In genomic region chr12:74952661-74953060, GRCm38 (mm10) we compare ENCODE assay signal across 30 mouse cellular contexts.
A peak's percentile ranks its signal among the peaks of the same experiment; 100 is the strongest.
DNase-seq lines count a peak whose midpoint lies in the region; ATAC-seq and TF ChIP-seq lines count a peak whose summit lies in the region.
"Had no signal": no experiment of that assay in that cellular context is flagged by ENCODE, and none has a peak within 500 bp of the region (broad histone marks: within the 10 kb centered on the region; RNA-seq: fewer than 3 reads in every experiment).

No protein-coding gene starts in this region.

- no peak for TF ChIP-seq POLR2A in limb, embryonic 14.5 days (IDR thresholded peaks at IDR 0.05; ENCODE audit: borderline replicate concordance, extremely low read depth, insufficient read depth, insufficient read length)
- TF ChIP-seq POLR2A in thymus, adult 2 months (IDR thresholded peaks at IDR 0.05; ENCODE audit: control insufficient read depth, extremely low read depth, insufficient read depth, low read length, poor library complexity): no peak

- no peak overlapping the region for H3K4me3 ChIP-seq in embryonic facial prominence, embryonic 11.5 days (ENCODE audit: low read depth, low read length)
- H3K4me3 ChIP-seq in embryonic facial prominence, embryonic 10.5 days: no peak overlapping the region
- H3K4me3 ChIP-seq in limb, embryonic 14.5 days (replicated peaks; ENCODE audit: low read length): no peak overlapping the region
- no peak overlapping the region for H3K4me3 ChIP-seq in limb, embryonic 10.5 days
- H3K4me3 ChIP-seq in thymus, adult 2 months (ENCODE audit: control insufficient read depth, insufficient read depth, low read length): no peak overlapping the region
- H3K4me3 ChIP-seq: forebrain, embryonic 10.5 days; heart, embryonic 10.5 days; heart, embryonic 15.5 days; layer of hippocampus, adult 2 months; left cerebral cortex, adult 2 months; midbrain, embryonic 13.5 days; neural tube, embryonic 15.5 days had no signal

- intact Hi-C loops in gastrocnemius, postnatal 36 days (cut with DNase I): no loop called here

- no peak for TF ChIP-seq CTCF in Patski (IDR thresholded peaks at IDR 0.05)
- no peak for TF ChIP-seq CTCF in thymus, adult 2 months (IDR thresholded peaks at IDR 0.05; ENCODE audit: borderline replicate concordance, control insufficient read depth, extremely low read depth, insufficient read depth, low read length, poor library complexity)

- in situ Hi-C loops in Patski (cut with MboI; ENCODE audit: low pct_unique_long_range_greater_than_20kb): no loop called here

- no peak overlapping the region for H3K9ac ChIP-seq in embryonic facial prominence, embryonic 11.5 days (replicated peaks; ENCODE audit: low read length)
- no peak overlapping the region for H3K9ac ChIP-seq in limb, embryonic 14.5 days (ENCODE audit: low read depth, low read length, severe bottlenecking)
- H3K9ac ChIP-seq: forebrain, postnatal 0 days; heart, embryonic 15.5 days; liver, embryonic 14.5 days; midbrain, embryonic 13.5 days; neural tube, embryonic 15.5 days had no signal

- ATAC-seq in embryonic facial prominence, embryonic 11.5 days (replicated peaks; ENCODE audit: insufficient number of reproducible peaks, low FRiP score, low TSS enrichment, low read depth): no peak
- ATAC-seq in limb, embryonic 14.5 days (ENCODE audit: low FRiP score, low read depth): 0 out of 2 replicates have a peak, but pooled peaks have one; percentile 15
- peak; percentile 44 for ATAC-seq in Patski
- ATAC-seq: activated CD4-positive, CD25-positive, alpha-beta regulatory T cell, adult 4 months; forebrain, postnatal 0 days; intestine, embryonic 16.5 days; midbrain, embryonic 13.5 days had no signal

- H3K9me3 ChIP-seq in embryonic facial prominence, embryonic 11.5 days (replicated peaks; ENCODE audit: control insufficient read depth, low read length): no peaks in the 10 kb centered on the region
- H3K9me3 ChIP-seq in embryonic facial prominence, embryonic 10.5 days: no peaks in the 10 kb centered on the region
- no peaks in the 10 kb centered on the region for H3K9me3 ChIP-seq in limb, embryonic 14.5 days (ENCODE audit: control insufficient read depth, low read length)
- H3K9me3 ChIP-seq in limb, embryonic 10.5 days (replicated peaks): no peaks in the 10 kb centered on the region
- H3K9me3 ChIP-seq: forebrain, embryonic 10.5 days; heart, embryonic 10.5 days; heart, embryonic 15.5 days; midbrain, embryonic 13.5 days; neural tube, embryonic 15.5 days had no signal

- H3K27ac ChIP-seq in embryonic facial prominence, embryonic 11.5 days (replicated peaks; ENCODE audit: low read depth, low read length): no peak overlapping the region
- H3K27ac ChIP-seq in embryonic facial prominence, embryonic 10.5 days (replicated peaks): no peak overlapping the region
- H3K27ac ChIP-seq in limb, embryonic 14.5 days (replicated peaks; ENCODE audit: low read depth, low read length): no peak overlapping the region
- H3K27ac ChIP-seq in limb, embryonic 10.5 days: no peak overlapping the region
- H3K27ac ChIP-seq in thymus, adult 2 months (ENCODE audit: control insufficient read depth, insufficient read depth, low read length): no peak overlapping the region
- H3K27ac ChIP-seq: forebrain, embryonic 10.5 days; heart, embryonic 10.5 days; heart, embryonic 15.5 days; layer of hippocampus, adult 2 months; left cerebral cortex, adult 2 months; liver, embryonic 14.5 days; macrophage; midbrain, embryonic 13.5 days; neural tube, embryonic 15.5 days had no signal

- CTCF ChIA-PET in Patski (lab: Charles Lee): no interaction called here

- no peaks in the 10 kb centered on the region for H3K36me3 ChIP-seq in embryonic facial prominence, embryonic 11.5 days (replicated peaks; ENCODE audit: control insufficient read depth, insufficient read depth, low read depth, low read length)
- no peaks in the 10 kb centered on the region for H3K36me3 ChIP-seq in embryonic facial prominence, embryonic 10.5 days (replicated peaks)
- no peaks in the 10 kb centered on the region for H3K36me3 ChIP-seq in limb, embryonic 14.5 days (ENCODE audit: control insufficient read depth, insufficient read depth, low read length)
- H3K36me3 ChIP-seq in limb, embryonic 10.5 days: no peaks in the 10 kb centered on the region
- H3K36me3 ChIP-seq in thymus, adult 2 months (ENCODE audit: control insufficient read depth, insufficient read depth, low read length): no peaks in the 10 kb centered on the region
- H3K36me3 ChIP-seq: forebrain, embryonic 10.5 days; heart, embryonic 10.5 days; heart, embryonic 15.5 days; midbrain, embryonic 13.5 days; neural tube, embryonic 15.5 days had no signal

- WGBS in embryonic facial prominence, embryonic 11.5 days: 57% methylated on average over 2 of the region's 2 CpGs
- WGBS in embryonic facial prominence, embryonic 10.5 days: 61% methylated on average over 2 of the region's 2 CpGs
- 71% methylated on average over 2 of the region's 2 CpGs for WGBS in limb, embryonic 14.5 days
- 89% methylated on average over 2 of the region's 2 CpGs for WGBS in limb, embryonic 10.5 days
- 24% methylated on average over 2 of the region's 2 CpGs for WGBS in large intestine, adult 2 months
- WGBS in thymus, adult 2 months: 92% methylated on average over 2 of the region's 2 CpGs

- no peak overlapping the region for H3K4me2 ChIP-seq in embryonic facial prominence, embryonic 11.5 days (ENCODE audit: low read depth, low read length)
- H3K4me2 ChIP-seq in limb, embryonic 14.5 days (replicated peaks; ENCODE audit: low read depth, low read length, severe bottlenecking): no peak overlapping the region
- H3K4me2 ChIP-seq: heart, embryonic 15.5 days; midbrain, embryonic 13.5 days; neural tube, embryonic 15.5 days had no signal

- H3K4me1 ChIP-seq in embryonic facial prominence, embryonic 11.5 days (ENCODE audit: control insufficient read depth, insufficient read depth, low read length): no peaks in the 10 kb centered on the region
- H3K4me1 ChIP-seq in embryonic facial prominence, embryonic 10.5 days: no peaks in the 10 kb centered on the region
- no peaks in the 10 kb centered on the region for H3K4me1 ChIP-seq in limb, embryonic 14.5 days (ENCODE audit: control insufficient read depth, insufficient read depth, low read length)
- H3K4me1 ChIP-seq in limb, embryonic 10.5 days: no peaks in the 10 kb centered on the region
- no peaks in the 10 kb centered on the region for H3K4me1 ChIP-seq in thymus, adult 2 months (replicated peaks; ENCODE audit: control insufficient read depth, insufficient read depth, low read length)
- H3K4me1 ChIP-seq: heart, embryonic 10.5 days; heart, embryonic 15.5 days had no signal

- peak; percentile 14 for DNase-seq in embryonic facial prominence, embryonic 11.5 days (ENCODE audit: low spot score)
- DNase-seq in embryonic facial prominence, embryonic 10.5 days (ENCODE audit: low spot score): no peak
- peak; percentile 17 for DNase-seq in limb, embryonic 14.5 days (ENCODE audit: low spot score)
- DNase-seq in limb, embryonic 10.5 days (ENCODE audit: low spot score): no peak
- DNase-seq in Patski (ENCODE audit: low read depth, low spot score): no peak
- DNase-seq in large intestine, adult 2 months (ENCODE audit: low read depth, low spot score): peak; percentile 11
- DNase-seq in gastrocnemius, postnatal 36 days: no peak
- DNase-seq in thymus, adult 2 months: no peak
- DNase-seq: adrenal gland, adult 2 months; cerebellum, adult 8-10 months; forebrain, postnatal 0 days; gastrocnemius, postnatal 10 days; heart, adult 11 months; kidney, adult 9 months; kidney, postnatal 14 days; liver; lung, adult 2 months; lung, postnatal 10 days; right cerebral cortex, adult 18-20 months had no signal

- no peaks in the 10 kb centered on the region for H3K27me3 ChIP-seq in embryonic facial prominence, embryonic 11.5 days (ENCODE audit: control insufficient read depth, insufficient read depth, low read length)
- no peaks in the 10 kb centered on the region for H3K27me3 ChIP-seq in embryonic facial prominence, embryonic 10.5 days (replicated peaks; ENCODE audit: low read depth, poor library complexity, severe bottlenecking)
- H3K27me3 ChIP-seq in limb, embryonic 14.5 days (ENCODE audit: control insufficient read depth, insufficient read depth, low read length): no peaks in the 10 kb centered on the region
- no peaks in the 10 kb centered on the region for H3K27me3 ChIP-seq in limb, embryonic 10.5 days (ENCODE audit: low read depth, poor library complexity, severe bottlenecking)
- no peaks in the 10 kb centered on the region for H3K27me3 ChIP-seq in Patski
- H3K27me3 ChIP-seq in thymus, adult 2 months (ENCODE audit: control insufficient read depth, insufficient read depth, low read length): no peaks in the 10 kb centered on the region
- H3K27me3 ChIP-seq: heart, embryonic 15.5 days; midbrain, embryonic 13.5 days; neural tube, embryonic 15.5 days had no signal

- POLR2A ChIA-PET in Patski (lab: Charles Lee): no interaction called here

Comparison
In these comparisons a context has a peak if more than half of its experiments do, and no peak if none do; other contexts are left out.
1. DNase-seq: peak in embryonic facial prominence, embryonic 11.5 days (single experiment), limb, embryonic 14.5 days (single experiment) and large intestine, adult 2 months (single experiment); none in embryonic facial prominence, embryonic 10.5 days (single experiment), limb, embryonic 10.5 days (single experiment), Patski (single experiment), gastrocnemius, postnatal 36 days (0 of 2) and thymus, adult 2 months (single experiment).